Mouse (Mus musculus): ENCODE measurements around the gene Ttn. TPM values are rescaled to one million over a fixed set of nuclear protein-coding genes. Genes with fewer than 3 reads are reported as not detected.

The Ttn gene
- polyA plus RNA-seq, 1 experiment, result not detected

- TF ChIP-seq CTCF (IDR thresholded peaks at IDR 0.05; ENCODE audit: insufficient read depth, low read depth, low read length) (no peak), POLR2A (IDR thresholded peaks at IDR 0.05; ENCODE audit: insufficient read depth, low read depth, low read length) (no peak)
- Histone ChIP-seq H3K4me1 (ENCODE audit: control insufficient read depth, insufficient read depth, low read length) (no peaks in the 10 kb centered on the region), H3K4me3 (ENCODE audit: insufficient read depth, low read depth, low read length) (no peak overlapping the region), H3K27ac (ENCODE audit: insufficient read depth, low read depth, low read length) (no peak overlapping the region)
Observed at GRCm38 (mm10) chr2:76820472-76820871, 161.9 kb downstream of the Ttn start.

GRCm38 (mm10) chr2:76817796-76818195 lies 164.6 kb downstream of the Ttn start:
- H3K4me3 ChIP-seq (ENCODE audit: insufficient read depth, low read depth, low read length), result no peak overlapping the region
- no peak overlapping the region for H3K27ac ChIP-seq (ENCODE audit: insufficient read depth, low read depth, low read length)
- 24% methylated on average over 2 of the region's 2 CpGs for WGBS
- no peaks in the 10 kb centered on the region for H3K4me1 ChIP-seq (ENCODE audit: control insufficient read depth, insufficient read depth, low read length)
- TF ChIP-seq POLR2A (IDR thresholded peaks at IDR 0.05; ENCODE audit: insufficient read depth, low read depth, low read length) (no peak), CTCF (IDR thresholded peaks at IDR 0.05; ENCODE audit: insufficient read depth, low read depth, low read length) (no peak)

- H3K27ac ChIP-seq (ENCODE audit: insufficient read depth, low read depth, low read length), result no peak overlapping the region
- 90% methylated on average over 20 of the region's 20 CpGs for WGBS
- H3K4me3 ChIP-seq (ENCODE audit: insufficient read depth, low read depth, low read length), result no peak overlapping the region
- no peaks in the 10 kb centered on the region for H3K4me1 ChIP-seq (ENCODE audit: control insufficient read depth, insufficient read depth, low read length)
- TF ChIP-seq CTCF (IDR thresholded peaks at IDR 0.05; ENCODE audit: insufficient read depth, low read depth, low read length), result no peak
- no peak for TF ChIP-seq POLR2A (IDR thresholded peaks at IDR 0.05; ENCODE audit: insufficient read depth, low read depth, low read length)
Observed at GRCm38 (mm10) chr2:76814048-76814817, 168.1 kb downstream of the Ttn start.

GRCm38 (mm10) chr2:76811160-76811559 lies 171.2 kb downstream of the Ttn start:
- no peak for TF ChIP-seq POLR2A (IDR thresholded peaks at IDR 0.05; ENCODE audit: insufficient read depth, low read depth, low read length)
- no peak for TF ChIP-seq CTCF (IDR thresholded peaks at IDR 0.05; ENCODE audit: insufficient read depth, low read depth, low read length)
- no peak overlapping the region for H3K27ac ChIP-seq (ENCODE audit: insufficient read depth, low read depth, low read length)
- H3K4me1 ChIP-seq (ENCODE audit: control insufficient read depth, insufficient read depth, low read length), result no peaks in the 10 kb centered on the region
- H3K4me3 ChIP-seq (ENCODE audit: insufficient read depth, low read depth, low read length), result no peak overlapping the region
- 98% methylated on average over 17 of the region's 17 CpGs for WGBS

- Histone ChIP-seq H3K4me3 (ENCODE audit: insufficient read depth, low read depth, low read length) (no peak overlapping the region), H3K4me1 (ENCODE audit: control insufficient read depth, insufficient read depth, low read length) (no peaks in the 10 kb centered on the region), H3K27ac (ENCODE audit: insufficient read depth, low read depth, low read length) (no peak overlapping the region)
- 95% methylated on average over 10 of the region's 10 CpGs for WGBS
- no peak for TF ChIP-seq POLR2A (IDR thresholded peaks at IDR 0.05; ENCODE audit: insufficient read depth, low read depth, low read length)
- TF ChIP-seq CTCF (IDR thresholded peaks at IDR 0.05; ENCODE audit: insufficient read depth, low read depth, low read length), result no peak
Observed at GRCm38 (mm10) chr2:76808334-76808733, 174.0 kb downstream of the Ttn start.

GRCm38 (mm10) chr2:76807284-76807683 lies 175.1 kb downstream of the Ttn start:
- Histone ChIP-seq H3K4me1 (ENCODE audit: control insufficient read depth, insufficient read depth, low read length) (no peaks in the 10 kb centered on the region), H3K4me3 (ENCODE audit: insufficient read depth, low read depth, low read length) (no peak overlapping the region), H3K27ac (ENCODE audit: insufficient read depth, low read depth, low read length) (no peak overlapping the region)
- WGBS, result 86% methylated on average over 7 of the region's 7 CpGs
- TF ChIP-seq CTCF (IDR thresholded peaks at IDR 0.05; ENCODE audit: insufficient read depth, low read depth, low read length) (no peak), POLR2A (IDR thresholded peaks at IDR 0.05; ENCODE audit: insufficient read depth, low read depth, low read length) (no peak)

GRCm38 (mm10) chr2:76806861-76807260 lies 175.5 kb downstream of the Ttn start:
- 82% methylated on average over 9 of the region's 9 CpGs for WGBS
- Histone ChIP-seq H3K4me1 (ENCODE audit: control insufficient read depth, insufficient read depth, low read length) (no peaks in the 10 kb centered on the region), H3K27ac (ENCODE audit: insufficient read depth, low read depth, low read length) (no peak overlapping the region), H3K4me3 (ENCODE audit: insufficient read depth, low read depth, low read length) (no peak overlapping the region)
- TF ChIP-seq POLR2A (IDR thresholded peaks at IDR 0.05; ENCODE audit: insufficient read depth, low read depth, low read length), result no peak
- no peak for TF ChIP-seq CTCF (IDR thresholded peaks at IDR 0.05; ENCODE audit: insufficient read depth, low read depth, low read length)

- Histone ChIP-seq H3K4me3 (ENCODE audit: insufficient read depth, low read depth, low read length) (no peak overlapping the region), H3K4me1 (ENCODE audit: control insufficient read depth, insufficient read depth, low read length) (no peaks in the 10 kb centered on the region), H3K27ac (ENCODE audit: insufficient read depth, low read depth, low read length) (no peak overlapping the region)
- TF ChIP-seq CTCF (IDR thresholded peaks at IDR 0.05; ENCODE audit: insufficient read depth, low read depth, low read length), result no peak
- TF ChIP-seq POLR2A (IDR thresholded peaks at IDR 0.05; ENCODE audit: insufficient read depth, low read depth, low read length), result no peak
- WGBS, result 32% methylated on average over 4 of the region's 4 CpGs
Observed at GRCm38 (mm10) chr2:76806376-76806775, 176.0 kb downstream of the Ttn start.

GRCm38 (mm10) chr2:76805191-76805892 lies 177.0 kb downstream of the Ttn start:
- TF ChIP-seq CTCF (IDR thresholded peaks at IDR 0.05; ENCODE audit: insufficient read depth, low read depth, low read length) (no peak), POLR2A (IDR thresholded peaks at IDR 0.05; ENCODE audit: insufficient read depth, low read depth, low read length) (no peak)
- no peaks in the 10 kb centered on the region for H3K4me1 ChIP-seq (ENCODE audit: control insufficient read depth, insufficient read depth, low read length)
- H3K27ac ChIP-seq (ENCODE audit: insufficient read depth, low read depth, low read length), result no peak overlapping the region
- WGBS, result 83% methylated on average over 5 of the region's 5 CpGs
- no peak overlapping the region for H3K4me3 ChIP-seq (ENCODE audit: insufficient read depth, low read depth, low read length)
